Mouse (Mus musculus) MEL (cell line): ENCODE measurements around the gene Mcur1.

Experiments
- CHD1 ChIP-seq: IDR thresholded peaks from 2 replicates; pipeline ENCODE4 v1.6.1; 2012; ENCODE audit warnings: low read depth, mild to moderate bottlenecking, inconsistent platforms, low read length, improper control_type of control experiment
- CTCF ChIP-seq, 3 experiments: IDR thresholded peaks in 2 of 3; conservative IDR thresholded peaks in 1 of 3; 2 replicates each; pipeline ENCODE4 v1.5.1; 2011 to 2012; ENCODE audit warnings: low read length in 3 of 3, low read depth in 2 of 3, mild to moderate bottlenecking in 2 of 3, improper control_type of control experiment in 1 of 3, inconsistent platforms in 1 of 3, mixed read lengths in 1 of 3, moderate library complexity in 1 of 3; ENCODE audit not compliant: control insufficient read depth in 1 of 3, insufficient read depth in 1 of 3, poor library complexity in 1 of 3, severe bottlenecking in 1 of 3
- EP300 ChIP-seq, 2 experiments: IDR thresholded peaks; 2 replicates each; pipeline ENCODE4 v1.6.1; 2011; ENCODE audit warnings: improper control_type of control experiment in 2 of 2, low read length in 2 of 2, low read depth in 1 of 2, mild to moderate bottlenecking in 1 of 2
- GATA1 ChIP-seq: IDR thresholded peaks from 2 replicates; pipeline ENCODE4 v1.6.1; 2011; ENCODE audit warnings: low read depth, low read length, improper control_type of control experiment
- MAZ ChIP-seq: IDR thresholded peaks from 2 replicates; pipeline ENCODE4 v1.6.1; 2012; ENCODE audit warnings: low read depth, mild to moderate bottlenecking, inconsistent platforms, low read length, improper control_type of control experiment
- POLR2A ChIP-seq, 2 experiments: IDR thresholded peaks; 2 replicates each; pipeline ENCODE4 v1.6.1; 2011 to 2012; ENCODE audit warnings: low read length in 2 of 2, mild to moderate bottlenecking in 2 of 2, control low read depth in 1 of 2, improper control_type of control experiment in 1 of 2, low read depth in 1 of 2, moderate library complexity in 1 of 2; ENCODE audit not compliant: control insufficient read depth in 1 of 2, insufficient read depth in 1 of 2, poor library complexity in 1 of 2
- POLR2AphosphoS5 ChIP-seq: IDR thresholded peaks from 2 replicates; pipeline ENCODE4 v1.6.1; 2012; ENCODE audit warnings: low read depth, borderline replicate concordance, mild to moderate bottlenecking, inconsistent platforms, low read length, moderate library complexity, mixed read lengths
- SIN3A ChIP-seq: IDR thresholded peaks from 2 replicates; pipeline ENCODE4 v1.6.1; 2012; ENCODE audit warnings: low read length, improper control_type of control experiment, inconsistent platforms
- TAL1 ChIP-seq: IDR thresholded peaks from 2 replicates; pipeline ENCODE4 v1.6.1; 2012; ENCODE audit warnings: mild to moderate bottlenecking, inconsistent platforms, low read length, moderate library complexity, mixed read lengths
- TBP ChIP-seq: IDR thresholded peaks from 2 replicates; pipeline ENCODE4 v1.8.0; 2011; ENCODE audit warnings: low read depth, low read length, improper control_type of control experiment
- USF1 ChIP-seq: IDR thresholded peaks from 2 replicates; pipeline ENCODE4 v1.6.1; 2014; ENCODE audit warnings: low read depth, mild to moderate bottlenecking, inconsistent platforms, low read length, improper control_type of control experiment, moderate library complexity
- ZC3H11A ChIP-seq: IDR thresholded peaks from 2 replicates; pipeline ENCODE4 v1.6.1; 2012; ENCODE audit warnings: low read depth, mild to moderate bottlenecking, inconsistent platforms, low read length, improper control_type of control experiment
- ZKSCAN1 ChIP-seq: IDR thresholded peaks from 2 replicates; pipeline ENCODE4 v1.6.1; 2012; ENCODE audit warnings: low read depth, mild to moderate bottlenecking, inconsistent platforms, low read length, improper control_type of control experiment, moderate library complexity

- TF ChIP-seq CTCF (IDR thresholded peaks at IDR 0.05 in 2 of 3, conservative IDR thresholded peaks at IDR 0.05 in 1 of 3; ENCODE audit: control insufficient read depth in 1 of 3, insufficient read depth in 1 of 3, low read depth in 2 of 3, low read length in 3 of 3, poor library complexity in 1 of 3, severe bottlenecking in 1 of 3) (no peak), SIN3A (no peak), POLR2A (IDR thresholded peaks at IDR 0.05; ENCODE audit: control insufficient read depth in 1 of 2, insufficient read depth in 1 of 2, low read depth in 1 of 2, low read length in 2 of 2, poor library complexity in 1 of 2) (no peak), USF1 (no peak), GATA1 (no peak), MAZ (no peak), EP300 (IDR thresholded peaks at IDR 0.05; ENCODE audit: low read depth in 1 of 2, low read length in 2 of 2) (no peak), ZKSCAN1 (no peak), TBP (no peak), ZC3H11A (no peak), POLR2AphosphoS5 (no peak), CHD1 (no peak), TAL1 (no peak)
Measured at GRCm38 (mm10) chr13:43600967-43601366, 41.0 kb upstream of the Mcur1 start.
